ENCODE assay signal across 15 mouse cellular contexts in genomic region chr3:127823886-127824863, GRCm38 (mm10). TPM values are rescaled to one million over a fixed set of nuclear protein-coding genes. Genes with fewer than 3 reads are reported as not detected.
DNase-seq lines count a peak whose midpoint lies in the region; ATAC-seq and TF ChIP-seq lines count a peak whose summit lies in the region.
"Had no signal": no experiment of that assay in that cellular context is flagged by ENCODE, and none has a peak within 500 bp of the region (broad histone marks: within the 10 kb centered on the region; RNA-seq: fewer than 3 reads in every experiment).

No protein-coding gene starts in this region.

- H3K27me3 ChIP-seq in neural tube, embryonic 15.5 days (replicated peaks): no peaks in the 10 kb centered on the region
- no peaks in the 10 kb centered on the region for H3K27me3 ChIP-seq in kidney, adult 2 months (replicated peaks; ENCODE audit: control insufficient read depth, insufficient read depth, low read length)
- H3K27me3 ChIP-seq: embryonic facial prominence, embryonic 15.5 days; heart, embryonic 15.5 days; midbrain, embryonic 15.5 days; stomach, embryonic 15.5 days had no signal

- peaks cover 14% of the 10 kb centered on the region for H3K4me1 ChIP-seq in neural tube, embryonic 15.5 days
- peaks cover 1% of the 10 kb centered on the region; the same call in 1 of the 2 replicates for H3K4me1 ChIP-seq in bone marrow, adult 2 months (ENCODE audit: control insufficient read depth, insufficient read depth, low read length)
- H3K4me1 ChIP-seq in kidney, adult 2 months (ENCODE audit: control insufficient read depth, insufficient read depth, low read length): peaks cover 3% of the 10 kb centered on the region; the same call in 1 of the 2 replicates
- H3K4me1 ChIP-seq: heart, embryonic 15.5 days had no signal

- H3K9me3 ChIP-seq in neural tube, embryonic 15.5 days (replicated peaks): no peaks in the 10 kb centered on the region
- H3K9me3 ChIP-seq: embryonic facial prominence, embryonic 15.5 days; heart, embryonic 15.5 days; midbrain, embryonic 15.5 days; stomach, embryonic 15.5 days had no signal

- no peak for TF ChIP-seq CTCF in bone marrow, adult 2 months (IDR thresholded peaks at IDR 0.05; ENCODE audit: control insufficient read depth, insufficient read depth, low read length)
- no peak for TF ChIP-seq CTCF in kidney, adult 2 months (conservative IDR thresholded peaks at IDR 0.05; ENCODE audit: insufficient read depth, insufficient read length, low read depth, low read length)

- no peak for DNase-seq in neural tube, embryonic 10.5 days (ENCODE audit: extremely low spot score, low spot score)
- DNase-seq in thymus, postnatal 36 days: peak; percentile 41 to 54
- DNase-seq in adrenal gland, postnatal 4 days (ENCODE audit: low spot score in 2 of 2): no peak
- DNase-seq in kidney, adult 2 months: no peak
- DNase-seq: adrenal gland, postnatal 25 days; cerebellum, adult 9-10 months; kidney, adult 9 months; lung, embryonic 14.5 days had no signal

- no peak overlapping the region for H3K9ac ChIP-seq in neural tube, embryonic 15.5 days (replicated peaks)
- H3K9ac ChIP-seq: embryonic facial prominence, embryonic 15.5 days; heart, embryonic 15.5 days; lung, embryonic 14.5 days; midbrain, embryonic 15.5 days; stomach, embryonic 15.5 days had no signal

- peaks cover 20% of the 10 kb centered on the region for H3K36me3 ChIP-seq in neural tube, embryonic 15.5 days
- H3K36me3 ChIP-seq in kidney, adult 2 months (ENCODE audit: control insufficient read depth, insufficient read depth, low read length): no peaks in the 10 kb centered on the region; the same call in 1 of the 2 replicates

- TF ChIP-seq POLR2A in bone marrow, adult 2 months (IDR thresholded peaks at IDR 0.05; ENCODE audit: borderline replicate concordance, control insufficient read depth, low read depth, low read length): no peak
- no peak for TF ChIP-seq POLR2A in kidney, adult 2 months (IDR thresholded peaks at IDR 0.05; ENCODE audit: low read depth, low read length)

- H3K27ac ChIP-seq in neural tube, embryonic 15.5 days (replicated peaks): no peak overlapping the region
- peak overlapping the region; percentile 88 for H3K27ac ChIP-seq in bone marrow, adult 2 months (ENCODE audit: control insufficient read depth, insufficient read depth, low read depth, low read length, poor library complexity)
- H3K27ac ChIP-seq in kidney, adult 2 months (ENCODE audit: insufficient read depth, low read depth, low read length): no peak overlapping the region
- H3K27ac ChIP-seq: embryonic facial prominence, embryonic 15.5 days; heart, embryonic 15.5 days; midbrain, embryonic 15.5 days; stomach, embryonic 15.5 days had no signal

- no peak overlapping the region for H3K4me3 ChIP-seq in neural tube, embryonic 15.5 days (replicated peaks)
- no peak overlapping the region for H3K4me3 ChIP-seq in bone marrow, adult 2 months (replicated peaks; ENCODE audit: control insufficient read depth, low read depth, low read length)
- no peak overlapping the region for H3K4me3 ChIP-seq in kidney, adult 2 months (ENCODE audit: insufficient read depth, low read depth, low read length)
- H3K4me3 ChIP-seq: embryonic facial prominence, embryonic 15.5 days; heart, embryonic 15.5 days; midbrain, embryonic 15.5 days; stomach, embryonic 15.5 days had no signal

- no peak overlapping the region for H3K4me2 ChIP-seq in neural tube, embryonic 15.5 days
- H3K4me2 ChIP-seq: embryonic facial prominence, embryonic 15.5 days; heart, embryonic 15.5 days; lung, embryonic 14.5 days; midbrain, embryonic 15.5 days; stomach, embryonic 15.5 days had no signal

- WGBS in neural tube, embryonic 15.5 days: 66% methylated on average over 17 of the region's 17 CpGs
- 33% methylated on average over 17 of the region's 17 CpGs for WGBS in bone marrow, adult 2 months
- 83% methylated on average over 17 of the region's 17 CpGs for WGBS in kidney, adult 2 months

- ATAC-seq in neural tube, embryonic 15.5 days (ENCODE audit: low FRiP score): 0 out of 2 replicates have a peak, but pooled peaks have one; percentile 24
- peak; percentile 50 for ATAC-seq in megakaryocyte-erythroid progenitor cell, adult 5-6 weeks (replicated peaks; ENCODE audit: low FRiP score, low TSS enrichment, poor library complexity, severe bottlenecking)
- ATAC-seq: midbrain, embryonic 15.5 days had no signal

RNA-seq across cellular contexts. Expression of gene Ap1ar, which starts 13.1 kb away (rescaled TPM):
- polyA plus RNA-seq in neural tube, embryonic 15.5 days (2015; fragmentation: Nextera tagmentation; extraction: Ambion mirVana): 94.2 and 105 TPM in 2 replicates
- polyA plus RNA-seq in bone marrow, adult 2 months (2011; ENCODE audit: insufficient read depth, insufficient read length, low replicate concordance, missing spikeins): 22.2 and 50.8 TPM in 2 replicates
- 93.2 and 102 TPM in 2 replicates for total RNA-seq in megakaryocyte-erythroid progenitor cell, adult 5-6 weeks (2014; fragmentation: Nextera tagmentation)
- total RNA-seq in megakaryocyte-erythroid progenitor cell, adult 5-6 weeks (2017): 109 and 114 TPM in 2 replicates
- 10 to 100 TPM; 31.3 to 40.7 TPM for total RNA-seq in adrenal gland, postnatal 4 days (2021)
- polyA plus RNA-seq in kidney, adult 2 months (2012; rRNA removed): 36.7 and 37.1 TPM in 2 replicates

RNA-seq across cellular contexts. Expression of gene Tifa, which starts 34.6 kb away (rescaled TPM):
- 3.6 and 6.0 TPM in 2 replicates for polyA plus RNA-seq in neural tube, embryonic 15.5 days (2015; fragmentation: Nextera tagmentation; extraction: Ambion mirVana)
- 32.1 and 38.2 TPM in 2 replicates for polyA plus RNA-seq in bone marrow, adult 2 months (2011; ENCODE audit: insufficient read depth, insufficient read length, low replicate concordance, missing spikeins)
- 34.5 and 36.0 TPM in 2 replicates for total RNA-seq in megakaryocyte-erythroid progenitor cell, adult 5-6 weeks (2014; fragmentation: Nextera tagmentation)
- 32.1 and 34.1 TPM in 2 replicates for total RNA-seq in megakaryocyte-erythroid progenitor cell, adult 5-6 weeks (2017)
- total RNA-seq in adrenal gland, postnatal 4 days (2021): 1 to 10 TPM; 4.8 to 6.6 TPM
- 2.9 and 4.1 TPM in 2 replicates for polyA plus RNA-seq in kidney, adult 2 months (2012; rRNA removed)

RNA-seq across cellular contexts. Expression of gene Alpk1, which starts 43.8 kb away (rescaled TPM):
- polyA plus RNA-seq in neural tube, embryonic 15.5 days (2015; fragmentation: Nextera tagmentation; extraction: Ambion mirVana): 0.61 and 0.96 TPM in 2 replicates
- 1.8 and 5.5 TPM in 2 replicates for polyA plus RNA-seq in bone marrow, adult 2 months (2011; ENCODE audit: insufficient read depth, insufficient read length, low replicate concordance, missing spikeins)
- 2.5 and 5.7 TPM in 2 replicates for total RNA-seq in megakaryocyte-erythroid progenitor cell, adult 5-6 weeks (2014; fragmentation: Nextera tagmentation)
- total RNA-seq in megakaryocyte-erythroid progenitor cell, adult 5-6 weeks (2017): 3.7 and 6.8 TPM in 2 replicates
- 10 to 100 TPM in 1 of 2 experiments, 1 to 10 TPM in 1; 8.4 to 10.0 TPM for total RNA-seq in adrenal gland, postnatal 4 days (2021)
- 1.4 and 2.1 TPM in 2 replicates for polyA plus RNA-seq in kidney, adult 2 months (2012; rRNA removed)

Comparison
In these comparisons a context has a peak if more than half of its experiments do, and no peak if none do; other contexts are left out.
1. DNase-seq: peak in thymus, postnatal 36 days (2 of 2); none in neural tube, embryonic 10.5 days (single experiment), adrenal gland, postnatal 4 days (0 of 2) and kidney, adult 2 months (single experiment).